Mouse (Mus musculus) heart, postnatal 25 days (tissue): ENCODE data around the gene Ccdc91. TPM values are rescaled to one million over a fixed set of nuclear protein-coding genes. Genes with fewer than 3 reads are reported as not detected.

Experiments used
- DNase-seq: peaks from one replicate; pipeline ENCODE4 v3.0.0; 2022; ENCODE audit warnings: low spot score
- intact Hi-C: fragments of 180-260 bp; cut with DNase I; formaldehyde crosslinking; loops from one replicate; pipeline ENCODE4 v1.15.1; 2025
- total RNA-seq, 2 experiments: library from RNA; stranded (reverse); gene quantifications; 2 replicates each; pipeline ENCODE4 v1.2.3; 2021

Ccdc91 gene
- total RNA-seq = 10 to 100 TPM; 24.9 to 26.6 TPM

DNA sequence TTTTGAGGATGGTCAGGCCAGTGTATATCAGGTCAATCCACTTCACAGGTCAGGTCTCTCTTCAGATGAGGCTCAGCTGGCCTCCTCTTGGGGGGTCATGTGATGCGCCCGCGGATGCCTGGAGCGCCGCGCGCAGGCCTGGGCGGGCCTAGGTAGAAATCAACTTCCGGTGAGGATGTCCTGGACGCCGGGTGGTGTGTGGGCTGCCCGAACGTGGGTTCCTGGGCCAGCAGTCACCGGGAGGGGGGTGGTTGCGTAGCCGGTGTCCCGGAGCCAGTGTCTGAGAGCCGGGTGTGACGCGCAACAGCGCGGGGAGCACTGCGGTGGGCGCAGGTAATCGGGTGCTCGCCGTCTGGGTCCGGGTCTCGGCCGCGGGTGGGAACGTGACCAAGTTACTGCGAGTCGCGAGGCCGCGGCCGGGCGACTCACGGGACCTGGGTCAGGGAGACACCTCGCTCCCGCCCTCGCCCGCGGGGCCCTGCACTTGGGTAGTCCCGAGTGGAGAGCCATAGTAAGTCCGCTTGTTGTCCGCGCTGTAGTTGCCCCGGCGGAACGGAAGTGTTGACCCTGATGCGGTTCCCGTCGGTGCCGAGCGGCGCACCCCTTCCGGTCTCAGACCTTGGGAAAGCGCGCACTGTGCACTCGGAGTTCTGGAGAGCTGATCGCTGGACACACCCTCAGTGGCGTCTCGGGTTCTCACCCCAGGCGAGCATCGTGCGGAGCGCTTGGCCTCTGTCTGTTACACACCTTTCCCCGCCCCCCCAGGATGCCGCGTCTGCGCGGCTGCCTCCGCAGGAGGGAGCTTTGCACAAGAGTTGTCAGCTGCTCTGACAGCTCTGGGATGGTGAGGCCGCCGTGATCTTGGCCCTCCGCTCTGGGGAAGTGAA lies at the start of gene Ccdc91:
TSS of gene Ccdc91 (plus strand) at position 102 of the 887 bp plus-strand sequence.
- intact Hi-C loops = no loop called here

GRCm38 (mm10) chr6:147426927-147427487 lies 48.6 kb upstream of the Ccdc91 start:
- intact Hi-C loops = no loop called here
- no peak for DNase-seq

More for the DNA sequence above, at the start of gene Ccdc91:
- peak; percentile 82 for DNase-seq

GRCm38 (mm10) chr6:147455775-147456174 lies 19.9 kb upstream of the Ccdc91 start:
- peak; percentile 22 for DNase-seq
- intact Hi-C loops = no loop called here

DNA sequence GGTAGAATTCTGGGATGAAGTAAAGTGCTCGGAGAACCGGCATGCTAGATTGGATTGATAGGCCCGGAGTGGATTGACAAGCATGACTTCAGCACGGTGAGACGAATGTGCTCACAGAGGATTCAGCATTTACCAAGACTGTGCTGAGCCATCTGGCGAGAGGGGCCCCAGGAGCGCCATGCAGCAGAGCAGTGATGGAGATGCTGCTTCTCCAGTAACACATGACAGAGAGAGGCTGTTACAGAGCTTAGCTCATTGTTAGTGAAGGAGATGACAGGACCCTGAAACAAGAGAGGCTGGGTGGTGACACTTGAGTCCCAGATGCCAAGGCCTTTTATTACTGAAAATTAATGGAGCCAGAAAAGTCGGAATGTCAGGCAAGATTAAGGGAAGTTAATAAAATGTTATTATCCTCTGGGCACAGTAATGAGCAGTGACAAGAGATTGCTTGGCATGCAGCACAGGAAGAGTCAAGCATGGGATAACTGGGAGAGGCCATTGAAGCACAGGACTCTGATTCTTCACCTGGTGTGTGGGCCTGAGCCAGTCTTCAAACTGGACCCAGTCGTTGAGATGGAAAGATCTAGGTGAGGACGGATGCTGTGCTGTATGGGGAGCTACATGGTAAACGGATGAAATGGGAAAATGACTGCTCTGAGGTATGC lies 16.9 kb upstream of the Ccdc91 start:
- intact Hi-C loops = no loop called here
- no peak for DNase-seq

GRCm38 (mm10) chr6:147470016-147470415 lies 5.6 kb upstream of the Ccdc91 start:
- no peak for DNase-seq
- intact Hi-C loops = loop anchor here (5.0 kb wide), 1 partner anchor 37 kb away; no protein-coding TSS in a partner anchor

DNA sequence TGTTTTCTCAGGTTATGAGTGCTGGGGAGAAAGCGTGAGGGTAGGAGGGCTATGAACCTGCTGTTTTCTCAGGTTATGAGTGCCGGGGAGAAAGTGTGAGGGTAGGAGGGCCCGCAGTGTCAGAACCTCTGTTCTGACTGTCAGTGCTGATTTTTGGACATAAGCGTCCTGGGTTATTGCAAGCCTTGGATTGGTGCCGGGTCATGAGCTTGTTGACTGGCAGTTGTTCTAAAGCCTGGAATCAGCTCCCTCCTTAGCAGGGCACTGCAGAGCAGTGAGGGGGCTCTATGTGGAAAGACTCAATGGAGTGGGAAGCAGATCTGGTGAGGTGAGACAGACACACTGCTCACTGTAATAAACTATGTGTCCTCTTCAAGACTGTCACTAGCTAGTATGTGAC lies 5.5 kb downstream of the Ccdc91 start:
- intact Hi-C loops = no loop called here
- DNase-seq = no peak

GRCm38 (mm10) chr6:147490120-147490519 lies 14.5 kb downstream of the Ccdc91 start:
- DNase-seq = no peak
- intact Hi-C loops = no loop called here

DNA sequence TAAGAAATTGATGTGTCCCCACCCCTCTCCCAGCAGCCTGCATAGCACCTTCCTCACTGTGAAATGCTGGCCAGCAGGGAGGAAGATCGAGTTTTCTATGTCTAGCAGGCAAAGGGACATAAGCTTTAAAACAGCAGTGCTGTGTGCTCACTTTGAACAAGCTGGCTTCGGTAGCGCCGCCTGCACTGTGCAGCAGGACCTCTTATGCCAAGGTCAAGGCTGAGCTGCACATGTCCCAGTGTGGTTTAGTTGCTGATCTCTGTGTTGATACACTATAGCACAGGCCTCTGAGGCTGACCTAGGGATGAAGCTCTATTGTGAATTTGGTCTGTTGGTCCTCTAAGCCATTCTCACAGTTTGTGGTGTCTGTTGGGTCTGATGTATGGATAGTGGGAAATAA lies 16.9 kb downstream of the Ccdc91 start:
- no peak for DNase-seq

GRCm38 (mm10) chr6:147501439-147501838 lies 25.8 kb downstream of the Ccdc91 start:
- no peak for DNase-seq
- intact Hi-C loops = no loop called here

More for the DNA sequence above, 16.9 kb downstream of the Ccdc91 start:
- intact Hi-C loops = no loop called here

DNA sequence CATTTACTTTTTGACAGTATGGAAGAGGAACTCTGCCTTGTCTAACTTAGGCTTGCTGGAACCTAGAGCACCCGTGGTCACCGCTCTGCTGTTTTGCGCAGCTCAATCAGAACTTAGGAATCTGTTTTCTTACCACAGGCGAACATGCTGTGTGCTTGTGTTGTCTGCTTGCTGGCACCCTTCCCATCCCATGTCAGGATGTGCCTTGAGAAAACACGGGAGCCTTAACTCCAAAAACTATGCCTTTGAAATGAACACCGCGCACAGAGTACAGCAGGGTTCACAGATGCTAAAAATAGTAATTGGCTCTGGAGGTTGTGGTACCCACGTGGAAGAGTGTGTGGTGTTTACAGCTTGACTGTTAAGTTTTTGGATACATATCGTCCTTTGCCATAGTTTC lies 30.4 kb downstream of the Ccdc91 start:
- intact Hi-C loops = loop anchor here (5.0 kb wide), 1 partner anchor 34 kb away; no protein-coding TSS in a partner anchor
- no peak for DNase-seq

GRCm38 (mm10) chr6:147506496-147506895 lies 30.9 kb downstream of the Ccdc91 start:
- intact Hi-C loops = loop anchor here (5.0 kb wide), 1 partner anchor 34 kb away; no protein-coding TSS in a partner anchor
- DNase-seq = no peak

GRCm38 (mm10) chr6:147507186-147507585 lies 31.6 kb downstream of the Ccdc91 start:
- DNase-seq = no peak
- intact Hi-C loops = loop anchor here (5.0 kb wide), 1 partner anchor 35 kb away; no protein-coding TSS in a partner anchor

GRCm38 (mm10) chr6:147510516-147510915 lies 34.9 kb downstream of the Ccdc91 start:
- intact Hi-C loops = no loop called here
- no peak for DNase-seq

GRCm38 (mm10) chr6:147517909-147518308 lies 42.3 kb downstream of the Ccdc91 start:
- DNase-seq = no peak
- intact Hi-C loops = no loop called here

- intact Hi-C loops = no loop called here
These were observed 49.6 kb downstream of the Ccdc91 start for GRCm38 (mm10) chr6:147525236-147525635.

GRCm38 (mm10) chr6:147534971-147535370 lies 59.3 kb downstream of the Ccdc91 start:
- intact Hi-C loops = no loop called here
- DNase-seq = no peak

More at GRCm38 (mm10) chr6:147525236-147525635, 49.6 kb downstream of the Ccdc91 start:
- no peak for DNase-seq

DNA sequence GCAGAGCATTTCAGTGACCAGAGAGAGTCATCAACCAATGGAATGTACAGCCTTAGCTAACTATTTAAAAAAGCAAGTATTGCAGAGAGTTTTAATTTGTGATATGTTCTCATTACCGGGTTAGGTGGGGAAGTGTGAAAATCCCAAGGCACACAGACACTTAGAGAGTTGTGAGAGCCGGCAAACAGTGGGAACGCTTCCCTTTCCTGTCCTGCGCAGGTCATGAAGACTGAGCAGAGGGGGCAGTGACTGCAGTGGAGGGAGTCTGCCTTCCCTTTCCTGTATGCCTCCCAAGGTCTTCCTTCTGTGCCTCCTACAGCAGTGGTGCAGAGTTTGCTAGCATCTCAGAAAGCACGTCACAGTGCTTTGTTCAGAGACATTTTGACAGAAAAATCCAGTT lies 62.6 kb downstream of the Ccdc91 start:
- intact Hi-C loops = no loop called here
- no peak for DNase-seq

DNA sequence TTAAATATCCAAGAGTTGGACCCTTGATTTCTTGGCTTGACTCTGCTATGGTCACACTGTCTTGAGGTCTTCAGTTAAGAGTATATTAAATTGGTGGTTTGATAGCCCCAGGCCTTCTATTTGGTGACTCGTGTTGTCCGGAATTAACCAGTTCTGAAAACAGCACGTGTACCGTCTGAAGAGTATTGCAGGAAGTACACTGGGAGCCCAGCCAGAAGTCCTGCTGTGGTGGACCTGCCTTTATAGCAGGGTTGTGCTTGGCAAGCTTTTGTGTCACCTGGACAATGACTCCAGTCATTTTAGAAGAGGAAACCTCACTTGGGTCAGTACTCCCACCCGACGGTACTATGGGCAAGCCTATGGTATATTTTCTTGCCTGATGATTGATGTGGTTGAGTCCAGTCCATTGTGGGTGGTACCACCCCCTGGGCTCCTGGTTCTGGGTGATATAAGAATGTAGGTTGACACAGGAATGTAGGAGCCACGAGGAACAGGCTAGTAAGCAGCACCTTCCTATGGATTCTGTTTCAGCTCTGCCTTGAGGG lies 63.5 kb downstream of the Ccdc91 start:
- no peak for DNase-seq

DNA sequence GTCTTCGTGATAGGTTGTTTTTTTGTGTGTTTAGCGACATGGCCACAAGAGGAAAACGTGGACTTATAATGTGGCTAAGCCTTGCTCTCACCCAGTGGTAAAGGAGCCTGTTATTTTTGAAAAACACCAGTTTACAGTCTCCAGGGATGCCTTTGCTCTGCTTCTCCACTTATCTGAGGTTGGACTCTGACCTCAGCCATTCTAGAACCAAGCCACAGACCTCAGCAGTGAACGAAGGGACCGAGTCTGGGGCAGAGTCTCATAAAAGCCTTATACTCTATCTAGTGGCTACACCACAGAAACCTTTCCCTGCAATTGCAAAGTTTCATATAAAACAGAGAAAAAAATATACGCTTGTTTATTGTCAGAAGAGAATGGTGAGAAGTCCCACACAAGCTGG lies 65.3 kb downstream of the Ccdc91 start:
- intact Hi-C loops = no loop called here
- DNase-seq = no peak

More for the DNA sequence above, 63.5 kb downstream of the Ccdc91 start:
- intact Hi-C loops = no loop called here

- intact Hi-C loops = no loop called here
- DNase-seq = no peak
These were observed 80.0 kb downstream of the Ccdc91 start for GRCm38 (mm10) chr6:147555591-147555990.
